Mouse (Mus musculus): ENCODE results near the gene Macc1.
"Not testable (repeated sequence)": the region's sequence is repeated elsewhere in the genome, so short reads cannot be mapped to it uniquely, and the experiment has no call there.

Macc1 gene

DNA sequence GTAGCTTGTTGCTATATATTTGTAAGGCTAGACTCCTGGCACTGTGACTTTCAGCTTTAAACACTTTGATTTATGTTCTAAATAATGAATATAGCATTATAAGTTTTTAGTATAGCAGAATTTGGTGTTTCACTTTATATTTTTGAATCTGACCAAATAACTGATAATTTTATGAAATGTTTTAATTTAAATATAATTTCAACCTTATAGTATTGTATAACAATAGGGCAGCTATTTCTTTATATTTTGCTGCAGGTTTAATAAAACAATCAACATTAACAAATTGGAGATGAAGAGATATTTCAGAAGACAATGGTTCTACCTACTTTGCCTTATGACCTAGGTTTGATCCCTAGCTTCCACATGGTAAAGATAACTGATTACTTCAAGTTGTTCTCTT, at the start of gene Macc1:
Gene Macc1 (plus strand): TSS at position 301 of the 400 bp plus-strand sequence.
- DNase-seq = no peak

DNA sequence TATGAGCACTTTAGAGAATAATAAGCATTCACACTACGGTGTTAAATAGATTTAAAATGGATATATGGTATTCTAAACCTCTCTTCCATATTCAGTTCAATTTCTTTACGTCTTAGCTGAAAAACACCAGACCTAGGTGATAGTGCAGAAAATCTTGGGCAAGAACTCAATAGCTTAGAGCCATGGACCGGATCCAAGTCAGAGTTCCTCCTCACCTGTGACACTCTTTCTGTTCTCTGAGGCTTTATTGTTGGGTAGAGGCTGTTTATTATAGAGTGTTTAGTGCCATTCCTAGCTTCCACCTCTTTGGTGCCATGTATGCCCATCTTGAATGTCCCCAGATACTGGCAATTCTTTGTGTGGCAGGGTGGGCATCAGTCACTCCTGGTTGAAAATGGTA, 49.6 kb upstream of the Macc1 start:
- no peak for DNase-seq

DNA sequence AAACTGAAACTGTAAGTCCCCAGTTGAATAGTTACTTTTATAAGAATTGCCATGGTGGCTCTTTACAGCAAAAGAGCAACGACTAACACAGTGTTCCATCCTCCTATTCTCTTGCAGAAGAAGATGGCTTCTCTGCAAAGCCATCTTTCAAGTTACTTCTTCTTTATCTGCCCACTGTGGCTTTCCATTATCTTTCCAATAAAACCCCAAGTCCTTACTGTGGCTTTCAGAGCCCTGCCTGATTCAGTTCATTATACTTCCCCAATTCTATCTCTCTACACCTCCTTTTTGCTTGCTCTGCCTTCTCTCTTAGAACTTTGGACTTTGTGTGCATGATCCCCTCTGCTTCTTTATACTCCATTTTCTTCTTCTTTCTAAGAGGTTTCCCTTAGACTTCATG, 45.3 kb upstream of the Macc1 start:
- DNase-seq = no peak

DNA sequence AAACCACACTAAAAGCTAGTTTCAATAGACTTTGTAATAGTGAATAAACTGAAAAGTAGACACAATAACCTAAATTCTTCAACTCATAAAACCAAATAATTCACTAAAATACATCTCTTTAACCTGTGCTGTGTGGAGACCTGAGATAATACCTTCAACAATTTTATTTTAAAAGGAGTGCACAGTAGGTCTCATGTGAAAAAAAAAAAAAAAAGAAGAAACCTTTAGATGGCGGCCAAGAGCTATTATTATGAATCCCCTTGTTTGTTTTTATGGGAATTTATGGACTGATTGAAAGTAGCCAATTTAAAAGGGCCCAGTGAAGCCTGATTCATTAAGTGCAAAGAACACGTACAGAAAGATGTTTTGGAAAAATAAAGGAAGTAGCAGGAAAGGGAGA, 44.0 kb upstream of the Macc1 start:
- no peak for DNase-seq

DNA sequence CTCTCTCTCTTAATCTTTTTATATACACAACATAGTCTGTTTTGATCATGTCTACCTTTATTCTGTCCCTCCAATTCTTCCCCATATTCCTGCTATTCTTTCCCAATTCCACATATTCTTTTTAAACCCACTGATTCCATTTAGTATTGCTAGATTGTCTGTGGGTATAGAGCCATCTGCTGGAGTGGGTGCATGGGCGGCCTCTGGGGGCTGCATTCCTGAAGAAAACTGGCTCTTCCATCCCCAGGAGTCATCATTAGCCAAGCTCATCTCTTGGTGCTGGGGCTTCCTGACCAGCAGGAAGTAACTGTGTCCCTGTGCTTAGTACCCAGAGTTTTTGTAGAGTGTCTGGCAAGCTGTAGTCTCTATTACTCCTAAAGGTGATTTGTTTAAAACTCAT, 42.1 kb upstream of the Macc1 start:
- DNase-seq = peak in 1 of 2 experiments; percentile 4

DNA sequence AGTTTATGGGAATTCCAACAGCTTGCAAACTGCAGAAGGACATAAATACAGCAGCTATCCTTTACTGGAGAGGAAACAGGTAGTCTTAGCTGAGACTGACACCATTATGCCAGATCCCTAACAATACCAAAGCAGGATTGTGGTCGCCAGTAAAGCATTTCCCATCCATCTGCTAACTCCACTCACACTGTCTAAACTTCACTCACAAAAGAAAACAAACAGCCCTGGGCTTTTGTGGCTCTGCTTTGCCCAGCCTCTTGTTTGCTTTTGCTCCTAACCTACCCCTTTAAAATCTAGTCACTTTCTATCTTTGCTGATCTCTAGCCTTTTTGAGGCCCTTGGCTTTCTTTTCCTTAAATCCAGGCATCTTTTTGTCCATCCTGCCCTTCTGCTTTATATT, 40.5 kb upstream of the Macc1 start:
- no peak for DNase-seq

DNA sequence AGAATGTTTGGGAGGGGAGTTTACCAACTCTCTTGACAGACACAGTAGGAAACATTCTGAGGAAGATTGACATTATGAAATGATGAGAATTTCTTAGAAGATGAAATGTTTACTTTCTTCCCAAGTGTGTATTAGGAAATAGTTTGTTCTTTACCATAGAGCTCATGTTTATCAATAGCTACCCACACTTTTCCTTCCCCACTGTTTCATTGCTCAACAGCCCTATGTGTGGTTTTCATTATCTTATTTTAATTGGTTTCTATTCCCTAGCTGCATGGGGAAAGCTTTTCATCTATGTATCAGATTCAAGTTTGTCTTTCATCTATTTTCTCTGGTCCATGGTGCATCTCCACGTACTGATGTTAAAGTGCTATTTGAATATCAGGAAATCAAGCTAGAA, 37.8 kb upstream of the Macc1 start:
- DNase-seq = no peak

DNA sequence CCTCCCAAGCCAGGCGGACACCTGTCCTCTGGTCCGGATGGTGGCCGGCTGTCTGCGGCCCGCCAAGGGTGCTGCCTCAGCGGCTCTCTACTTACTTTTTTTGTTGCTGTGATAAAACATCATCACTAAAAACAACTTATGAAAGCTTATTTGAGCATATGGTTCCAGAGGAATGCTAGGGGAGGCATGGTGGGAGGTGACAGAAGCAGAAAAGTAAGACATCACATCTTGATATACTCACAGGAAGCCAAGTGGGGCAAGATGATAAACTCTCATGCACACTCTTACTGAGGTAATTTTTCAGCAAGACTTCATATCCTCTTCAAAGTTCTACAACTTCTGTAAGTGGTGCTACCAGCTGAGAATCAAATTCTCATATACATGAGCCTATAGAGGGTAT, 22.5 kb upstream of the Macc1 start:
- DNase-seq = no peak

DNA sequence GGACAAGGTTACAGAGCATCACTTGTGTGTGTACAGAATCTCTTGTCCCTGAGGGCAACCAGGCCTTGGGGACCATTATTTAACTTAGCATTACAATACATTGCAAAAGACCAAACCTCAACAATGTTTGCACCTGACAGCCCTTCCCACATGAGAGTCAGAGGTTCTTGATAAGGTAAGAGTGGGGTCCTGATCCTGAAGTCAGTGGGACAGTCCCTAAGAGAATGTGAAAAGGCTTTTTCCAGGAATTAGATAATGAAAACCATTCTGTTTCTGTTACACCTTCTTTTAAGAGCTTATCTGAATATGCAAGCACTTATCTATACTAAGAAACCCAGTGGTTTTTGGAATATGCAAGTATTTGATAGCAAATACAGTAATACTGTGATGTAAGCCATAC, 10.5 kb upstream of the Macc1 start:
- no peak for DNase-seq

DNA sequence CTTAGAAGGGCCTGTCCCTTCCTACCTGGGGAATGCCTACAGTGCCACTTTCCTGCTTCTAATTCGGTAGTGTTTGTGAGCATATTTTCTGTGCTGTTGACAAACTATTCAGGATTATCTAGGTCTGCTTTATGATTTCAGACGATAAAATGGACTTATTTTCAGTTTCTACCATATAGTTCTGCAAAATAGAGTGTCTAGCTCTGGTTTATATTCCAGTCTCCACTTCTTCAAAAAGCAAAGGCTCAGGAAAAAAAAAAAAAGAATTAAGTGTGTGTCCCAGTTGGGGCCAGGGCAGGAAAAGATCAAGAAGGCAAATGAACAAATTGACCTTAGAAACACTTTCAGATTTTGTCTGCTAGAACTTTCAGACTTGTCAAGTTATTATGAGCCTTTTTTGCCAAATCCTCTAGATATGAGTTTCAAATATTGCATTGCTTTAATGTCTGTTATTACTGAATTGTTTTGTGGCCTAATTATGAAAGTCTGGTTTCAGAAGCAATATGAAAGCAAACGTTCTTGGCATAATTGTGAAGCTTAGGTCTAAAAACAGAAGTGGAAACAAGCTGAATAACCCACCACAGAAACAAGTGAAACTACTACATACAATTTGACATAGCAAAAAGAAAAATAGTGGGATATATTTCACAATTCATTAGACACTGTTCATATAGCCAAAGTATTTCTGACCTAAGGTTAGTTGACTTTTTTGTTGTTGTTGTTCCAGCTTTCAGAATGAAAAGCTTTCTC, 881 bp upstream of the Macc1 start:
- no peak for DNase-seq

DNA sequence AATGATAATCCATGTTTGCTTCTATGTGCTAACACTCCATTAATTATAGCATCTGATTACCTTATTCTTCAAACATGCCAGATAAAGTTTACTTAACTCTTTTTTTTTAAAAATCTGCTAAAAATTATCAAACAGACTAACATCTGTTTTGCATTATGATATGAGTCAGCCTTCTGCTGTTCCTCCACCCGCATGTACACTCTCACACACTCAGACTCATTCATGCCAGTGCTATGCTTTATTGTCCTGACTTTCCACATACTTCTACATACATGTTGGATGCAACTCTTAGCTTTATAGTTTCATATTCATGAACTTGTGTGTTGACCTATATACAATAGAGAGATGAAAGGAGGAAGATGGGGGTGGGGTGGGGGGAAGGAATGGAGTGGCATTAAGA, 4.7 kb downstream of the Macc1 start:
- DNase-seq = no peak

DNA sequence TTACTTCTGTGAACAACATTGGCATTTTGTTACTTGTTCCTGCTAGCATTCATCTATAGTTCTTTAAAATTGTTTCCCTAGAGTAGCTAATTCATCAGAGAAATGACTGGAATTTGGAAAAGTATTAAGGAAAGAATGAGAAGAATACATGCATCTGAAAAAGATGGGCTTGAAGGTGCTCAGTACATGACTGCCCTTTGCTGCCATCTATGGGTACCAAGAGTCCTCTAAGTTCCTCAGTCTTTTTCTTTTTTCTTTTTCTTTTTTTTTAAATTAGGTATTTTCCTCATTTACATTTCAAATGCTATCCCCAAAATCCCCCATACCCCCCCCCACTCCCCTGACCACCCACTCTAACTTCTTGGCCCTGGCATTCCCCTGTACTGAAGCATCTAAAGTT, 11.3 kb downstream of the Macc1 start:
- DNase-seq = peak; percentile 13 to 21

DNA sequence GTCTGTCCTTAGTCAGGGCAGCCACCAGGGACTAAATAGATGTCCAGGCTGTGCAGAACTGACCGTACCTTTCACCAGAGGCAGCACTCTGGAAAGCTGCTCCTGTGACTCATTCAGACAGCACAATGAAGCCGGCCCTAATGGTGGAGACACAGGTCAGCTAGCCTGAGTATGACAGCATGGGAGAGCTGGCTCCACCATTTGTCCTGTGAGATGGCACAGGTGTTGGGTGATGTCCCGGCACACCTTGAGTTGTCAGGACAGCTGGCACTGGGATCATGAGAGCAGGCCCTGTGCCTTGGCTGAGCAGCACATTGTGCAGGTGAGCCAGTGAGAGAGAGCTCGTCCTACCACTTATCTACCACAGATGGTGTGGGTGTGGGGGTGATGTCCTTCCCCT, 16.6 kb downstream of the Macc1 start:
- DNase-seq = peak in 1 of 2 experiments; percentile 3

DNA sequence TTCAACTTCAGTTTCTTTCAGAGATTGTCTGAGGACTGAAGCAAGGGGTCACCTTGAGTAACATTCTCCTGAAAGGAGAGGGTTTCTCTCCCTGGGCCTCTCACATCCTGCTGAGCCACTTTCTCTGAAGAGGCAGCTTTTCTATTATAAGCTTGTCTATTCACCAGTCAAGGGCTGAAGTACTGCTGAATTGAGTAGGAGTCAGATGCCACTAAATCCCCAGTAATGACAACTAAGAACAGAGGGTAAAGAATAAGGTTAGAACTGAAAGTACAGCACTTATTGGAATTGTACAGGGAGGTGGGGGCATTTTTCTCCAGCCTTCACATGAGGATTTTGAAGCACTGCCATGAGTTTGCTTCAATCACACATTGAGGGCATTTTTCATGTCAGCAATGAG, 19.3 kb downstream of the Macc1 start:
- no peak for DNase-seq

DNA sequence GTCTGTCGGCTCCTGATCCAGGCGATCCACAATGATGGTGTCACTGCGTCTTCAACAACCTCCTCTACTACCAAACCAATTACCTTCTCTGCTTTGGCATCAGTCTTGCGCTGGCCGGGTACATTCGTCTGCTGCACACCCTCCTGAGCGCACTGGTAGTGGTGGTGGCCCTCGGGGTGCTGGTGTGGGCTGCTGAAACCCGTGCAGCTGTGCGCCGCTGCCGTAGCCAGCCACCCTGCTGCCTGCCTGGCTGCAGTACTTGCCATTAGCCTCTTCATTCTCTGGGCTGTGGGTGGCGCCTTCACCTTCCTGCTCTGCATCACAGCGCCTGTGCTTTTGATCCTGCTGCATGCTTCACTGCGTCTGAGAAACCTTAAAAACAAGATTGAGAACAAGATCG, 38.5 kb downstream of the Macc1 start:
- not testable (repeated sequence) for DNase-seq

DNA sequence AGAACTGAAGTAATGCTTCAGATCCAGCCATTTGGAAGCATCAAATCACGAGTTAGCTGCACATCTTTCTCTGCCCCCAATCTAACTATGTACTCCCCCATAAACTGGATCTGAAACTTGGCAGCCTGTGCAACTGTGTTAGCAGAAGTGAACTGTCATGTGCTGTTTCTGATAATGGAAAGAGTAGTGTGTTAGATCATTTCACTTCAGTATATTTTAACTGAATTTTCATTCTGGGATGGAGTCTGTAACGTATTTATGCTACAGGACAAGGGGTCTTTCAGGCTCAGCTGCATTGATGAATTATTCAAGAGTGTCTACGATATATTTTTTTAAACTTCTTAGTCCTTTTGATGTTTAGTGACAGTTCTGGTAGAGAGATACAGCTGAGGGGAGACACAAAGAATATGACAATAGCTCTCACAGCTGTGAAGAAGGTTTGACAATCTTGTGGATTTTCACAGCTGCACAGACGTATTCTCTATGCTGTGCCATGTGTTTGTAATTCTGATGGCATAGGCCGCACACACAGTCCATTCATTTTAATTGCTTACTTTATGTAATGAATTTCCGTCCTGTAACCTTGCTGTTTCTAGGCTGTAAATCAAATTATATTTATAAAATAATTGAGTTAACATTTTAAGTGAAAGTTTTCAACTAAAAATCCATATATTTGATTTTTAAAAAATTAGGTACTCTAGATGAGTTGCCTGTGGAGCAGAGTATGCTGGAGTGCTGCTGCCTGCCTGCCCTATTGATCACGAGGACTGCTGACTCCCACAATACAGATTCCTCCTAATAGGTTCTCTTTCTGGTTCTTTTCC, 43.6 kb downstream of the Macc1 start:
- DNase-seq = no peak

DNA sequence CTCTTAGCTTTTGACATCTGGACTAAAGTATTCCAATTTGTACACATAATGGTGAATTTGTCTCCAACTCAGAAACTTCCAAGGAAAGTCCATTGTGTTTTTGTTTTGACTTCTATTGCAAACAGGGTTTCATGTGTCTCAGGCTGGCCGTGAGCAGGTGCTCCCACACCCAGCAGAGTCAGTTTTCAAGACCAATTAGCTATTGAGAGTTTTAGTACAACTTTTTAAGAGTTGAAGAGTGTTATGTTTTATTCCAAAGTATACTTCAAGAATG, 44.1 kb downstream of the Macc1 start:
- no peak for DNase-seq

DNA sequence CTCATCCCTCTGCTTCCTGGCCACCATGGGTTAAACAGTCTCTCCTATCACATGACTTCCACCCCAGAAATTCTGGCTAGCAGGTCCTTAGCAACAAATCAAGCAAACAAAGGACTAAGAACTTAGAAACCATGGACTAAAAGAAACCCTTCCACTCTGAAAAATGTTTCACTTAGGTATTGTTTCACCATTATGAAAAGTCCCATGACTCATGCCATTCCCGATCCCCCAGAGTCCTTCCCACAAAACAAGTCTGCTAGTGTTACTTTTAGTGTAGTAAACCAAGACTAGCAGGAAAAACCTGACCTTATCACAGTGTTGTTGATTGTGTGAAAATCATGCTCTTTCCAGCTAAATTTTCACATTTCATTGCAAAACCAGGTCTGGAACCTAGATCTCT, 51.0 kb downstream of the Macc1 start:
- no peak for DNase-seq

DNA sequence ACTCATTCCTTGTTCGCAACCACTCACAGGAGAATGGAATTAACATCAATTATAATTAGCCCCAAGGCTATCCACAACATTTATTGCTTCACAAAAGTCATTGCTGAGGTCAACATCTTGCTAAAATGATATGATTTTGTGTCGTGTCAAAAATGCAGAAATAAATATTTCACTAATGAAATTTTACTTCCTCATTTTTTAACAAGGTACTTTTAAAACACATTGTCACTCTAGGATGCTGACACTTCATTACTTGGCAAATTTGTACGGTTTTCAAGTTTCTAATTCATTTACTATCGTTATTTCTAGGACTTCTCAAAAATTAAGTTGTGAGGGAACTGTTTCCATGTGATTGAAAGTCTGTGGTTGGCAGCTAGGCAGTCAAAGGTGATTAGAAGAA, 55.8 kb downstream of the Macc1 start:
- DNase-seq = no peak

DNA sequence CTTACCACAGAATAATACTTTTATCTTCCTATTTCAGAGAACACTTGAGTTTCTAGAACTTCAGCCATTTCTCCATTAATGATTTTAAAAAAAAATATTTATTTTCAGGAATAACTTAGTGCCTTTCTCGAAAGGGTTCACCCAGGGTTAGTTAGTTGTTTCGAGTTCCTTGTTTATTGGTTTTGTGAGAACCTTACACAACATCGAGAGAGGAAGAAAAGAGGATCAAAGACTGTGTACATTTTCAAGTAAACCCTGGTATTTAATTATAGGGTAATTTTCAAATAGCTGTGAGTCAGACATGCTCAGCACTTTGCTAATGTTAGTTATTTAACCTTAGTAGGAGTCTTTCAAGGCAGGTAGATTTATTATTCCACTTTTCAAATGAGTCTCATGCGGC, 58.3 kb downstream of the Macc1 start:
- DNase-seq = no peak

DNA sequence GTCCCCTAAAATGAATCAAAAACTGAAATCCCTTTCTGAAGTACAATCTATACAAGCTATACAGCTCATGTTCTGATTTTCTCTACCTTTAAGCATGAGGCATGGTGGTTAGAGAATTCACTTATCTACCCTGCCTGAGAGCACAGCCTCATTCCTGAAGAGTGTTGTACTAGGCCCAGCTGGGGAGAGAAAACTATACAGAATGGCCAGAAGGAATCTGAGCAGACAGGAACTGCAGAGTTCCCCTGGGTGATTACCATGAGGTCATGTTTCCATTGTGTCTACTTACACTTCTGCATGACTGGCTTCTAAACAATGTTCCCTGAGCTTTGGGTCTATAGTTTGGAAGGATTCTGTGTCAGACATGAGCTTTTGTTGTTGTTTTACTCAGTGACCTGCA, 62.8 kb downstream of the Macc1 start:
- no peak for DNase-seq

DNA sequence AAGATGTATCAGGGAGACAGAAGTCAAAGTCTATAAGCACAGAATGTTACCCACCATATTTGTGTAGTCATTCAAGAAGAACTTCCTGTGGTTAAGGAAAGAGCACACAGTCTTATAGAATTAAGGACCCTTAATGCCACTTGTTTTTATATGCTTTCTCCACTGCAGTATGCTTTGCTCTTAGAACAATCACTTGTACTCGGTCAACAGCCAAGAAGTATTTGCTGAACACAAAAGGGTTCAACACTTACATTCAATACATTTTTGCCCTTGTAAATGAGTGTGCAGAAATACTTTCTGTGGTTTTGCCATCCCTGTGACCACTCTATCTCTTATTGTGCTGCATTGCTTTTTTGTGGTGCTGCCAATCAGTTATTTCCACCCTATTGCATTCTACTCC, 67.8 kb downstream of the Macc1 start:
- no peak for DNase-seq

DNA sequence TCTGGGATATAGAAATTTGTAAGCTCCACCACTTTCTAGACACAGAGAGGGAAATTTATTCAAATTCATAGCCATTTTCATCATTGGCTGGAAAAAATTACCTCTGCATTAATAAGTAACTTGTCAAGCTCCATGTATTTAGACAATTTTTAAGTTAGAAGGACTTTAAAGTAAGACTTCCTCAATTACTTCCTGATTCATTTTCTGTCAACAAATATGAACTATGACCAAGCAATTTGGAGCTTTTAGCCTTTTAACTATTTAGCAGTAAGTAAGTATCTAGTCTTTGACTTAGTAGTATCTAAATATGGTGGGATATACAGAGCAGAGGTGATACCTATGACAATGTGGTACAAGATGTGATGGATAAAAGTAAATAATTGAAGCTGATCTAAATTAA, 72.2 kb downstream of the Macc1 start:
- DNase-seq = no peak

DNA sequence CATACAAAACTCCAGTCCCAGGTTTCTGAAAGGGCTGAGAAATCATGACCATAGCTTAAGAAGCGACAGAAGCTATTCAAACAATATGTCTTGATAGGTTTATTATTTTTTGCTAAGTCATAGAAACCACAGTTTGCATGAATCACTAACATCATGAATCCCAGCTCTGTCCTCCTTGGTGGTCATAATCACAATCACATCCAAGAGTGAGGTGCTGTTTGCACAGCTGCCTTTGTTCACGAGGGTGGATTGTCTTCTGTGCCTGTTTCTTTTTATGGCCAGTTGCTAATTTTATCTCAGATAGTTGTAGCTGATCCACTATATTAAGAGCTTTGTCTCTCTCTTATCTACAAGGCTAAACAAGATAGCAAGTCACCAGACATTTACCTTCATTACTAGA, 72.6 kb downstream of the Macc1 start:
- DNase-seq = no peak

DNA sequence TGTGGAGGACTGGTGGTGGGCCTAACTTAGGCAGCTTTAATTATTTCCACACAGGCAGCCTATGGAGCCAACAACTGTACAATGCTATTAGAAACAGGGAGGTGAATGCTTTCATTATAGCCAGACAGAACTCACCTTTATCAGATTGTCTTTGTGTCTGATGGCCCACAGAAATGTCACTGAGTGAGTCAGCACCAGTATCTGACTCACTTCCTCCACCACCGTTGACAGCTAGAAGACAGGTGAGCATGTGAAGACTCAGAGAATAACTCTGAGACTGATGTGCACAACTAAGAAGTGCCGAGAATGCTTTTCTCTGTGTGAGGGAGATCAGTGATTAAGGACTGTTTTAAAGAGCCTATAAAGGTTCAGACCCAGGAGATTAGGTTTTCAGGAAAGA, 73.9 kb downstream of the Macc1 start:
- no peak for DNase-seq
